Mouse (Mus musculus): Measurements from ENCODE around the gene Cachd1.

DNA sequence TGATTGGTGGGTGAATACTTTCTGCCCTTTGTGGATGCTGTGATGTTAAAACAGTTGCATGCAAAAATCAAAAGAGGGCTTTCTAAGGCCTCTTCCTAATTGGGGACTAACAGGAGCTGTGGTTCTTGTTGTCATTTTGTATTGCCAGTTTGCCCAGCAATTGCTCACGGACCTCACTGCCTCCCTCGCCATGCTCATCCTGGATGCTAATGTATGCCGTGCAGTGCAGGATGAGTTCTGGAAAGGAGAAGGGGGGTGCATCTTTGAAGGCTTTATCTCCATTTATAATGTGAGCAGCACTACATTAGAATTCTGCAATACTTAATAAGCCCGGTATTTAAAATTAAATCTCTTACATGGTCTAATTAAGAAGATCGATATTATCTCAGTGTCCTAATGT, 66.6 kb downstream of the Cachd1 start:
- TF ChIP-seq CTCF (IDR thresholded peaks at IDR 0.05; ENCODE audit: borderline replicate concordance, insufficient read depth, low read length) (no peak), POLR2A (IDR thresholded peaks at IDR 0.05; ENCODE audit: low read depth, low read length) (no peak)

Measured in embryonic fibroblast, embryonic 13.5 days (primary cell).